Comparison of ENCODE assay signal across 8 mouse cellular contexts in the genomic region with DNA sequence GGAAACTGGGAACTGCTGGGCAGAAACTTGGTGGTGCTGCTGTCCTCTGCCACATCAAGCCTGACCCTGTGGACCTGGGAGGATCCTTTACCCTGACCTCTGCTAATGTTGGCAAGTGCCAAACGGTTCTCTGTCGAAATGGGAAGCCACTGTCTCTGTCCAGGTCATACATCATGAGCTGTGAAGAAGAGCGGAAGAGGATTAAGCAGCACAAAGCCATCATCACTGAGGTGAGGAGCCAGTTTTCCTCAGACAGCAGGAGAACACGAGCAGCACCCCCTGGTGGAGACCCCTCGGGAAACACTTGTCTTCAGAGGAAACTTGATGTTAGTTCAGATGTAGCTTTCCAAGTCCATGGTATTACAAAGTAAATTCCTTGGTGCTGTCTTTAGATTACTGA.
A peak's percentile ranks its signal among the peaks of the same experiment; 100 is the strongest.
DNase-seq lines count a peak whose midpoint lies in the region; ATAC-seq and TF ChIP-seq lines count a peak whose summit lies in the region.

No protein-coding gene starts in this region.

- no peaks in the 10 kb centered on the region for H3K36me3 ChIP-seq in heart, adult 2 months (ENCODE audit: control insufficient read depth, insufficient read depth, low read length)
- H3K36me3 ChIP-seq in kidney, adult 2 months (ENCODE audit: control insufficient read depth, insufficient read depth, low read length): no peaks in the 10 kb centered on the region; the same call in 1 of the 2 replicates

- ATAC-seq in megakaryocyte, adult 5-6 weeks (ENCODE audit: poor library complexity, severe bottlenecking): peak; percentile 66

- H3K9ac ChIP-seq in heart, adult 2 months (ENCODE audit: low read depth, low read length): no peak overlapping the region

- intact Hi-C loops in heart, adult 2 months (cut with DNase I): loop anchor here (2.0 to 10.0 kb wide), 2 partner anchors 219 to 725 kb away; a partner anchor contains a TSS
- intact Hi-C loops in heart, postnatal 25 days (cut with DNase I): loop anchor here (2.0 to 5.0 kb wide), 2 partner anchors 219 to 497 kb away; a partner anchor contains a TSS
- intact Hi-C loops in gastrocnemius, adult 2 months (cut with DNase I): loop anchor here (10.0 kb wide), 1 partner anchor 725 kb away; a partner anchor contains a TSS

- peak; percentile 76 for TF ChIP-seq CTCF in heart, adult 2 months (IDR thresholded peaks at IDR 0.05)
- TF ChIP-seq CTCF in gastrocnemius, adult 2 months (IDR thresholded peaks at IDR 0.05): peak; percentile 66
- peak; percentile 73 for TF ChIP-seq CTCF in kidney, adult 2 months (conservative IDR thresholded peaks at IDR 0.05; ENCODE audit: insufficient read depth, insufficient read length, low read depth, low read length)

- WGBS in heart, adult 2 months: 11% methylated on average over 5 of the region's 5 CpGs
- WGBS in kidney, adult 2 months: 7% methylated on average over 5 of the region's 5 CpGs

- TF ChIP-seq EP300 in heart, adult 2 months (IDR thresholded peaks at IDR 0.05; ENCODE audit: insufficient read depth, low read depth, low read length): peak; percentile 67; the same call in 1 of the 2 replicates

- H3K79me2 ChIP-seq in heart, adult 2 months (replicated peaks; ENCODE audit: control insufficient read depth, insufficient read depth, low read length): no peaks in the 10 kb centered on the region

- TF ChIP-seq POLR2A in heart, adult 2 months (IDR thresholded peaks at IDR 0.05; ENCODE audit: insufficient read depth, low read depth, low read length): no peak
- no peak for TF ChIP-seq POLR2A in kidney, adult 2 months (IDR thresholded peaks at IDR 0.05; ENCODE audit: low read depth, low read length)

- peak; percentile 47 to 73 for DNase-seq in heart, adult 2 months
- DNase-seq in heart, postnatal 25 days (ENCODE audit: low spot score): no peak
- peak; percentile 54 for DNase-seq in MN1 (ENCODE audit: low spot score)
- peak; percentile 22 for DNase-seq in cerebellum, adult 9-11 months
- peak; percentile 66 for DNase-seq in gastrocnemius, adult 2 months
- peak; percentile 64 for DNase-seq in kidney, adult 2 months
- peak; percentile 29 to 62 for DNase-seq in spleen, adult 18-20 months

- H3K4me1 ChIP-seq in heart, adult 2 months (ENCODE audit: control insufficient read depth, insufficient read depth, low read length): peaks cover 2% of the 10 kb centered on the region; the same call in 1 of the 2 replicates
- no peaks in the 10 kb centered on the region for H3K4me1 ChIP-seq in kidney, adult 2 months (ENCODE audit: control insufficient read depth, insufficient read depth, low read length)

- no peak overlapping the region for H3K4me3 ChIP-seq in heart, adult 2 months
- no peak overlapping the region for H3K4me3 ChIP-seq in gastrocnemius, adult 2 months
- H3K4me3 ChIP-seq in kidney, adult 2 months (ENCODE audit: insufficient read depth, low read depth, low read length): no peak overlapping the region

- H3K27me3 ChIP-seq in heart, adult 2 months (ENCODE audit: control insufficient read depth, insufficient read depth, low read length): no peaks in the 10 kb centered on the region
- no peaks in the 10 kb centered on the region for H3K27me3 ChIP-seq in kidney, adult 2 months (replicated peaks; ENCODE audit: control insufficient read depth, insufficient read depth, low read length)

- H3K27ac ChIP-seq in heart, adult 2 months: no peak overlapping the region
- no peak overlapping the region for H3K27ac ChIP-seq in gastrocnemius, adult 2 months
- H3K27ac ChIP-seq in kidney, adult 2 months (ENCODE audit: insufficient read depth, low read depth, low read length): no peak overlapping the region
